Mouse (Mus musculus) limb, embryonic 10.5 days (tissue): ENCODE measurements around the gene Dguok. TPM values are rescaled to one million over a fixed set of nuclear protein-coding genes. Genes with fewer than 3 reads are reported as not detected.

Experiments
- DNase-seq: peaks from one replicate; pipeline ENCODE4 v3.0.0-alpha.2; 2017; ENCODE audit warnings: low spot score
- H3K27ac ChIP-seq: fragments of 300-500 bp; sonication (generic); 2 replicates; pipeline ENCODE4 v1.5.1; 2016; ENCODE audit warnings: mild to moderate bottlenecking
- H3K27me3 ChIP-seq: fragments of 300-500 bp; sonication (generic); 2 replicates; pipeline ENCODE4 v1.6.1; 2016; ENCODE audit warnings: low read depth, mild to moderate bottlenecking; ENCODE audit not compliant: poor library complexity, severe bottlenecking
- H3K36me3 ChIP-seq: fragments of 300-500 bp; sonication (generic); 2 replicates; pipeline ENCODE4 v1.6.1; 2016; ENCODE audit warnings: mild to moderate bottlenecking, moderate library complexity
- H3K4me1 ChIP-seq: fragments of 300-500 bp; sonication (generic); 2 replicates; pipeline ENCODE4 v1.6.1; 2016
- H3K4me3 ChIP-seq: fragments of 300-500 bp; sonication (generic); 2 replicates; pipeline ENCODE4 v1.5.1; 2016; ENCODE audit warnings: mild to moderate bottlenecking, moderate library complexity
- H3K9me3 ChIP-seq: fragments of 300-500 bp; sonication (generic); replicated peaks from 2 replicates; pipeline ENCODE4 v1.6.1; 2016; ENCODE audit warnings: mild to moderate bottlenecking
- WGBS: fragments of 180-500 bp; shearing (Covaris S2); methylation state at CpG from one replicate; pipeline ENCODE4 v1.1.7; 2016; 5-methylcytosine and 5-hydroxymethylcytosine counted together
- polyA plus RNA-seq: library from polyadenylated mRNA; unstranded; fragments of >200 nt; fragmentation: Nextera tagmentation; extraction: Ambion mirVana; gene quantifications from 2 replicates; pipeline ENCODE4 v1.2.1, GENCODE M21; 2016

The Dguok gene
- polyA plus RNA-seq, 1 experiment from 2014 or later: 69.5 TPM

DNA sequence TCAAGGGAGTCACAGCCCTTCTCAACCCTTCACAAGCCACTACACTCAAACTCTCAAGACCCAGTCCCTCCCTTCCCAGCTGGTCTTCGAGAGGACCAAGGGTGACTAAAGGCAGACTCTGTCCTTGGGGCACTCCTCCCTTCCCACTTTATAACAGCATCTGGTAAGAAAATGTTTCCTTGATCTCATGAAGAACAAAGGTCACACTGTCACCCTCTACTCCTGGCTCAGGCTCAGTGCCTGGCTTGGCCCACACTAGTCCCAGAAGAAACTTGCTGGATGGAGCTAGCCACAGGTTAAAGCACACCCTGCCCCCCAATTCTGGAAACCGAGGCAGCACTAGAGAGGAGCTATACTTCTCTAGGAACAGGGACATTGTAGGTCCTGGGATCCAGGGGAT lies 61.0 kb downstream of the Dguok start:
- DNase-seq: no peak
- Histone ChIP-seq H3K27ac (no peak overlapping the region), H3K4me3 (no peak overlapping the region), H3K4me1 (peaks cover 84% of the 10 kb centered on the region), H3K27me3 (no peaks in the 10 kb centered on the region), H3K36me3 (peaks cover 71% of the 10 kb centered on the region), H3K9me3 (no peaks in the 10 kb centered on the region)
- 76% methylated on average over 2 of the region's 2 CpGs for WGBS

GRCm38 (mm10) chr6:83443441-83444340 lies 63.1 kb downstream of the Dguok start:
- 16% methylated on average over 13 of the region's 13 CpGs for WGBS
- no peak for DNase-seq
- peaks cover 79% of the 10 kb centered on the region for H3K4me1 ChIP-seq
- H3K36me3 ChIP-seq: peaks cover 65% of the 10 kb centered on the region
- no peaks in the 10 kb centered on the region for H3K9me3 ChIP-seq
- no peaks in the 10 kb centered on the region for H3K27me3 ChIP-seq
- 0 out of 2 replicates have a peak overlapping the region, but pooled peaks have one; percentile 27 for H3K27ac ChIP-seq
- H3K4me3 ChIP-seq: no peak overlapping the region

DNA sequence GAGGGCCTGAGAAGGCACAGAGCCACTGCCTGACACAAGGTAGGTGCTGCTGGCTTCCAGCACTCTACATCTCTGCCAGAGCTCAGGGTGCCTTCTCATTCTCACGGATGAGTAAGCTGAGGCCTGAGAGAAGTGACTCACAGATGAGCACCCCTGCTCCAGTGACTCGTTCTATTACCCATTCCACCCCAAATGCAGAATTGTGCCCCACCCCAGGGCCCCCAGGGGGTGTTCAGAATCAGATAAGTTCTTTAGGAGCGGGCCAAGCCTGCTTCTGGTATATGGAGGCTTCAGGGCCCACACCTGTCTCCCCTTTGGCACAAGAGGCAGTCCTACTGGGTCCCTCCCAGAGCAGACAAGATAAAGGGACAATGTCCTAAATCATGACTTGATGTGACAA lies 64.1 kb downstream of the Dguok start:
- Histone ChIP-seq H3K4me1 (peaks cover 86% of the 10 kb centered on the region), H3K27me3 (no peaks in the 10 kb centered on the region), H3K27ac (0 out of 2 replicates have a peak overlapping the region, but pooled peaks have one; percentile 90), H3K36me3 (peaks cover 65% of the 10 kb centered on the region), H3K4me3 (peak overlapping the region; percentile 71), H3K9me3 (no peaks in the 10 kb centered on the region)
- WGBS: 51% methylated on average over 3 of the region's 3 CpGs
- DNase-seq: no peak

- peaks cover 63% of the 10 kb centered on the region for H3K36me3 ChIP-seq
- H3K9me3 ChIP-seq: no peaks in the 10 kb centered on the region
- no peaks in the 10 kb centered on the region for H3K27me3 ChIP-seq
- H3K4me3 ChIP-seq: peak overlapping the region; percentile 71
- H3K27ac ChIP-seq: peak overlapping the region; percentile 90
- under 1% methylated on average over 48 of the region's 48 CpGs for WGBS
- H3K4me1 ChIP-seq: peaks cover 78% of the 10 kb centered on the region
- peak; percentile 90 for DNase-seq
Measured at GRCm38 (mm10) chr6:83441259-83442061, 65.3 kb downstream of the Dguok start.

GRCm38 (mm10) chr6:83440510-83441258 lies 66.1 kb downstream of the Dguok start:
- peak overlapping the region; percentile 90 for H3K27ac ChIP-seq
- WGBS: 6% methylated on average over 26 of the region's 26 CpGs
- H3K9me3 ChIP-seq: no peaks in the 10 kb centered on the region
- peaks cover 63% of the 10 kb centered on the region for H3K36me3 ChIP-seq
- no peaks in the 10 kb centered on the region for H3K27me3 ChIP-seq
- DNase-seq: peak; percentile 77
- peak overlapping the region; percentile 71 for H3K4me3 ChIP-seq
- H3K4me1 ChIP-seq: peaks cover 76% of the 10 kb centered on the region

DNA sequence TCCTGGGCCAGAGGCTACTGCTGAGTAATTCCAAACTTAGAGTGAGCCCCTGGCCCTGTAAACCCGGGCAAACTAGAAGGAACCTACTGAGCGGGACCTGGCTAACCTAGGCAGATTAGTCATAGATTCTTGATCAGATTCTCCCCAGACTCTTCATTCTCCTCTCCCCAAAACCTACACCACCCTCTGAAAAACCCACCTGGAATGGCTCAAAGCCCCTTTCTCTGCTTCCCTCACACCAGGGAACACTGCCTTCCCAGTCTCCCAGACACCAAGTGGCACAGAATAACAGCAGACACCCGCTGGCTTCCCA lies 66.6 kb downstream of the Dguok start:
- Histone ChIP-seq H3K9me3 (no peaks in the 10 kb centered on the region), H3K27me3 (no peaks in the 10 kb centered on the region), H3K27ac (peak overlapping the region; percentile 90), H3K4me3 (peak overlapping the region; percentile 71), H3K4me1 (peaks cover 76% of the 10 kb centered on the region), H3K36me3 (peaks cover 63% of the 10 kb centered on the region)
- 35% methylated on average over 3 of the region's 3 CpGs for WGBS
- DNase-seq: no peak

- Histone ChIP-seq H3K27ac (peak overlapping the region; percentile 90; the same call in 1 of the 2 replicates), H3K4me3 (peak overlapping the region; percentile 71; the same call in 1 of the 2 replicates), H3K27me3 (no peaks in the 10 kb centered on the region), H3K4me1 (peaks cover 72% of the 10 kb centered on the region), H3K9me3 (no peaks in the 10 kb centered on the region), H3K36me3 (peaks cover 63% of the 10 kb centered on the region)
- WGBS: 82% methylated on average over 5 of the region's 5 CpGs
- DNase-seq: no peak
Measured at GRCm38 (mm10) chr6:83439781-83440180, 67.0 kb downstream of the Dguok start.

DNA sequence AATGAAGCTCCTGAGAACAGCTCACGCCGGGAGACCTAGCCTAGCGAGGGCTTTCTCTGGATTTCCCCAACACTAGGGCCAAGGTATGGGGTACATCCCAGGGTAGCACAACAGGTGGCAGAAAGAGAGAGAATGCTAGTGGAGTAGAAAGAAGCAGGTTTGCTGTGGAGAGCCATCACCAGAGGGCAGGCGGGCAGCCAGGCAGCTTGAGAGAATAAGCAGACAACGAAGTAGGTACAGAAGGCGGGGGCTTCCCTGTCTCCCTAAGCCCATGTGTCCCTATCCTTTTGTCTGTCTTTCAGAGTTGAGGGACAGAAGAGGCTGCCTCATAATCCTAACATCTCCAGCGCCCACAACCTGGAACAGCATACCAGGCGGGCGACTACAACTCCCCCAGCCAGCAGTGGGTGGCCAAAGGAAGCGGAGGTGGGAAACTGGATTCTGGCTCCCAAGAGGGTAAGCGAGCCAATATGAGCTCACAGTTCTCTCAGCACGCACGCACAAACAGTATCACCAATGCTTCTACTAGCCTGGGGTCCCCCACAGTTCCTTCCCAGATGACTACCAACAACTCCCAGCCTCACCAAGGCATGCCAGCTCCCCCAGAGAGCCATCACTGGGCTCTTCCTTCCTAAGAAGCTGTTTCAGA lies 67.5 kb downstream of the Dguok start:
- WGBS: 91% methylated on average over 13 of the region's 13 CpGs
- H3K4me3 ChIP-seq: peak overlapping the region; percentile 71; the same call in 1 of the 2 replicates
- no peaks in the 10 kb centered on the region for H3K9me3 ChIP-seq
- peaks cover 67% of the 10 kb centered on the region for H3K4me1 ChIP-seq
- H3K27me3 ChIP-seq: no peaks in the 10 kb centered on the region
- H3K36me3 ChIP-seq: peaks cover 63% of the 10 kb centered on the region
- DNase-seq: no peak
- 0 out of 2 replicates have a peak overlapping the region, but pooled peaks have one; percentile 17 for H3K27ac ChIP-seq

- H3K27ac ChIP-seq: no peak overlapping the region
- no peaks in the 10 kb centered on the region for H3K27me3 ChIP-seq
- no peak for DNase-seq
- H3K4me1 ChIP-seq: peaks cover 60% of the 10 kb centered on the region
- no peaks in the 10 kb centered on the region for H3K9me3 ChIP-seq
- 92% methylated on average over 3 of the region's 3 CpGs for WGBS
- peaks cover 64% of the 10 kb centered on the region for H3K36me3 ChIP-seq
- H3K4me3 ChIP-seq: no peak overlapping the region
Measured at GRCm38 (mm10) chr6:83438584-83438983, 68.2 kb downstream of the Dguok start.

- no peaks in the 10 kb centered on the region for H3K9me3 ChIP-seq
- peaks cover 72% of the 10 kb centered on the region for H3K36me3 ChIP-seq
- no peak for DNase-seq
Measured at GRCm38 (mm10) chr6:83437802-83438201, 69.0 kb downstream of the Dguok start.

GRCm38 (mm10) chr6:83437225-83437624 lies 69.5 kb downstream of the Dguok start:
- Histone ChIP-seq H3K27ac (no peak overlapping the region), H3K4me1 (peaks cover 47% of the 10 kb centered on the region), H3K36me3 (peaks cover 77% of the 10 kb centered on the region), H3K27me3 (no peaks in the 10 kb centered on the region), H3K9me3 (no peaks in the 10 kb centered on the region), H3K4me3 (no peak overlapping the region)
- WGBS: 89% methylated on average over 3 of the region's 3 CpGs
- DNase-seq: no peak

More at GRCm38 (mm10) chr6:83437802-83438201, 69.0 kb downstream of the Dguok start:
- Histone ChIP-seq H3K27ac (no peak overlapping the region), H3K27me3 (no peaks in the 10 kb centered on the region), H3K4me3 (no peak overlapping the region), H3K4me1 (peaks cover 53% of the 10 kb centered on the region)
- 69% methylated on average over 3 of the region's 3 CpGs for WGBS

GRCm38 (mm10) chr6:83436547-83436946 lies 70.2 kb downstream of the Dguok start:
- 81% methylated on average over 4 of the region's 4 CpGs for WGBS
- Histone ChIP-seq H3K4me1 (peaks cover 40% of the 10 kb centered on the region), H3K27me3 (no peaks in the 10 kb centered on the region), H3K27ac (no peak overlapping the region), H3K9me3 (no peaks in the 10 kb centered on the region), H3K4me3 (no peak overlapping the region), H3K36me3 (peaks cover 79% of the 10 kb centered on the region)
- no peak for DNase-seq
